Mouse (Mus musculus) erythroblast, embryonic 14.5 days (primary cell): ENCODE data around the gene Snd1.

Experiments
- GATA1 ChIP-seq: IDR thresholded peaks from 2 replicates; pipeline ENCODE4 v1.6.1; 2012; ENCODE audit warnings: low read length, inconsistent platforms, mixed read lengths
- TAL1 ChIP-seq: IDR thresholded peaks from 3 replicates; pipeline ENCODE4 v1.6.1; 2012; ENCODE audit warnings: low read length, inconsistent platforms, mixed read lengths

GRCm38 (mm10) chr6:28572991-28573759 is 98.2 kb downstream of the Snd1 start:
- TF ChIP-seq GATA1 (no peak), TAL1 (no peak)
